Mouse (Mus musculus): ENCODE measurements around the gene Tmprss11c.

- no peak for TF ChIP-seq MAX (IDR thresholded peaks at IDR 0.05)
- TF ChIP-seq CTCF (IDR thresholded peaks at IDR 0.05; ENCODE audit: control insufficient read depth, insufficient read depth, insufficient read length), result no peak
- TF ChIP-seq MYOG (IDR thresholded peaks at IDR 0.05; ENCODE audit: control insufficient read depth, extremely low read depth, insufficient read length), result no peak
- TF ChIP-seq USF1 (IDR thresholded peaks at IDR 0.05; ENCODE audit: low read depth), result no peak
- TF ChIP-seq MYOD1 (IDR thresholded peaks at IDR 0.05; ENCODE audit: control insufficient read depth, insufficient read length, low read depth), result no peak
- no peak for TF ChIP-seq CEBPB (IDR thresholded peaks at IDR 0.05; ENCODE audit: low read depth)
These were observed 17.0 kb upstream of the Tmprss11c start for GRCm38 (mm10) chr5:86306116-86306515.
